Mouse (Mus musculus): ENCODE measurements around the gene Slc38a2.

The Slc38a2 gene

GRCm38 (mm10) chr15:96665889-96666288 is 33.6 kb downstream of the Slc38a2 start:
- peak; percentile 90 for DNase-seq (ENCODE audit: low read depth, low spot score)

GRCm38 (mm10) chr15:96660590-96661141 is 38.9 kb downstream of the Slc38a2 start:
- DNase-seq (ENCODE audit: low read depth, low spot score): no peak

GRCm38 (mm10) chr15:96658275-96658602 is 41.3 kb downstream of the Slc38a2 start:
- DNase-seq (ENCODE audit: low read depth, low spot score): no peak

GRCm38 (mm10) chr15:96657576-96658274 is 41.8 kb downstream of the Slc38a2 start:
- DNase-seq (ENCODE audit: low read depth, low spot score): no peak

- no peak for DNase-seq (ENCODE audit: low read depth, low spot score)
These were observed 44.0 kb downstream of the Slc38a2 start for GRCm38 (mm10) chr15:96655514-96655913.

- DNase-seq (ENCODE audit: low read depth, low spot score): peak; percentile 85
These were observed 44.8 kb downstream of the Slc38a2 start for GRCm38 (mm10) chr15:96654714-96655113.

GRCm38 (mm10) chr15:96653011-96653410 is 46.5 kb downstream of the Slc38a2 start:
- DNase-seq (ENCODE audit: low read depth, low spot score): no peak

- DNase-seq (ENCODE audit: low read depth, low spot score): no peak
These were observed 47.0 kb downstream of the Slc38a2 start for GRCm38 (mm10) chr15:96652531-96652930.

- DNase-seq (ENCODE audit: low read depth, low spot score): no peak
These were observed 52.2 kb downstream of the Slc38a2 start for GRCm38 (mm10) chr15:96647376-96647775.

- peak; percentile 87 for DNase-seq (ENCODE audit: low read depth, low spot score)
These were observed 56.8 kb downstream of the Slc38a2 start, which contains the start of gene Slc38a1 for GRCm38 (mm10) chr15:96642436-96643405. Slc38a1 (minus strand) TSS chr15:96642913.

- DNase-seq (ENCODE audit: low read depth, low spot score): no peak
These were observed 57.6 kb downstream of the Slc38a2 start for GRCm38 (mm10) chr15:96641821-96642435.

GRCm38 (mm10) chr15:96641111-96641820 is 58.3 kb downstream of the Slc38a2 start:
- peak; percentile 85 for DNase-seq (ENCODE audit: low read depth, low spot score)

- peak; percentile 83 for DNase-seq (ENCODE audit: low read depth, low spot score)
These were observed 59.1 kb downstream of the Slc38a2 start for GRCm38 (mm10) chr15:96640291-96640985.

GRCm38 (mm10) chr15:96639630-96640029 is 59.9 kb downstream of the Slc38a2 start:
- DNase-seq (ENCODE audit: low read depth, low spot score): no peak

GRCm38 (mm10) chr15:96638656-96639055 is 60.9 kb downstream of the Slc38a2 start:
- no peak for DNase-seq (ENCODE audit: low read depth, low spot score)

GRCm38 (mm10) chr15:96638173-96638572 is 61.4 kb downstream of the Slc38a2 start:
- DNase-seq (ENCODE audit: low read depth, low spot score): no peak
